Mouse (Mus musculus) C2C12 (cell line): ENCODE results near the gene Cd160. TPM values are rescaled to one million over a fixed set of nuclear protein-coding genes. Genes with fewer than 3 reads are reported as not detected.
A peak's percentile ranks its signal among the peaks of the same experiment; 100 is the strongest.

ENCODE experiments used
- H3K27me3 ChIP-seq: one replicate; pipeline ENCODE4 v1.6.1; 2011; ENCODE audit not compliant: control insufficient read depth, insufficient read depth, insufficient read length
- H3K36me3 ChIP-seq: one replicate; pipeline ENCODE4 v1.6.1; 2011; ENCODE audit not compliant: control insufficient read depth, insufficient read depth
- H3K4me3 ChIP-seq: one replicate; pipeline ENCODE4 v1.5.1; 2011; ENCODE audit warnings: mild to moderate bottlenecking, control low read depth; ENCODE audit not compliant: poor library complexity, insufficient read depth, severe bottlenecking
- H3K79me2 ChIP-seq: one replicate; pipeline ENCODE4 v1.6.1; 2011; ENCODE audit not compliant: control insufficient read depth, insufficient read depth
- H3K79me3 ChIP-seq: one replicate; pipeline ENCODE4 v1.6.1; 2011; ENCODE audit warnings: low read depth, control low read depth
- H3ac ChIP-seq: one replicate; pipeline ENCODE3; 2011; ENCODE audit warnings: low read depth; ENCODE audit not compliant: control insufficient read depth, insufficient read length
- CEBPB ChIP-seq: IDR thresholded peaks from one replicate; pipeline ENCODE4 v1.6.1; 2011; ENCODE audit warnings: low read depth, mild to moderate bottlenecking, control low read depth, moderate library complexity
- CTCF ChIP-seq: IDR thresholded peaks from one replicate; pipeline ENCODE4 v1.5.1; 2011; ENCODE audit not compliant: control insufficient read depth, insufficient read depth, insufficient read length
- FOSL1 ChIP-seq: IDR thresholded peaks from one replicate; pipeline ENCODE4 v1.8.0; 2011; ENCODE audit warnings: mild to moderate bottlenecking, low read length; ENCODE audit not compliant: poor library complexity, insufficient read depth, severe bottlenecking
- MAX ChIP-seq: IDR thresholded peaks from one replicate; pipeline ENCODE4 v1.6.1; 2011; ENCODE audit warnings: mild to moderate bottlenecking, control low read depth
- MYOD1 ChIP-seq: IDR thresholded peaks from one replicate; pipeline ENCODE4 v1.6.1; 2011; ENCODE audit warnings: low read depth; ENCODE audit not compliant: control insufficient read depth, insufficient read length
- MYOG ChIP-seq: IDR thresholded peaks from one replicate; pipeline ENCODE4 v1.6.1; 2011; ENCODE audit not compliant: control insufficient read depth, insufficient read length; ENCODE audit errors: extremely low read depth
- USF1 ChIP-seq: IDR thresholded peaks from one replicate; pipeline ENCODE4 v1.6.1; 2011; ENCODE audit warnings: low read depth, mild to moderate bottlenecking, control low read depth, moderate library complexity
- polyA plus RNA-seq: library from polyadenylated mRNA; unstranded; fragments of >200 nt; fragmentation: generic; extraction: Trizol; gene quantifications from one replicate; pipeline ENCODE4 v1.2.1, GENCODE M21; 2012; ENCODE audit warnings: missing spikeins

Cd160 gene
- polyA plus RNA-seq, 1 experiment: 0.04 TPM

DNA sequence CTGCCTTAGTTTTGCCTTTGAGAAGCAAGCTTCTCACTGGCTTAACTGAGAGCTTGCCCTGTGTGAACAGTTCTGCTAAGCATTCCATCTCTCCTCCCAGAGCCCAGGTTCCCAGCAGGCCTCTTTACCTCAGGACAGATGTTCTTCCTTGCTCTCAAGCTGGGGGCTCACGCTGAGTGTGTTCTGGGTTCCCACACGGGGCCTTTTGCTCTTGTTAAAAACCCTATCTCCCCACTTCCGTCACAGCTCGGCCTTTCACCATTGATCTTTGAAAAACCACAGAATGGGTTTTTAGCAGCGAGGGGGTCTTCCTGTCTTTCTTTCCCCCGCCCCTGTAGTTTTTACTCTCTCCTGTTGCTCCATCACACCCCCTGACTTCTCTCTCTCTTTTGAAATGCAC is 14.8 kb downstream of the Cd160 start:
- Histone ChIP-seq H3K79me3 (no peaks in the 10 kb centered on the region), H3K4me3 (no peak overlapping the region), H3K36me3 (no peaks in the 10 kb centered on the region), H3K27me3 (no peaks in the 10 kb centered on the region), H3ac (no peak overlapping the region), H3K79me2 (no peaks in the 10 kb centered on the region)
- TF ChIP-seq CTCF (no peak), MYOG (no peak), MYOD1 (no peak)

GRCm38 (mm10) chr3:96813591-96814244 is 15.4 kb downstream of the Cd160 start:
- Histone ChIP-seq H3ac (no peak overlapping the region), H3K36me3 (no peaks in the 10 kb centered on the region), H3K79me2 (no peaks in the 10 kb centered on the region), H3K79me3 (no peaks in the 10 kb centered on the region), H3K27me3 (no peaks in the 10 kb centered on the region), H3K4me3 (no peak overlapping the region)
- TF ChIP-seq CEBPB (no peak), MYOG (no peak), FOSL1 (no peak), MYOD1 (no peak), CTCF (no peak), USF1 (no peak), MAX (no peak)

- no peak overlapping the region for H3K4me3 ChIP-seq
- TF ChIP-seq USF1 (no peak), MYOD1 (peak; percentile 32)
- no peak overlapping the region for H3ac ChIP-seq
- no peaks in the 10 kb centered on the region for H3K79me3 ChIP-seq
- H3K79me2 ChIP-seq: no peaks in the 10 kb centered on the region
- no peaks in the 10 kb centered on the region for H3K36me3 ChIP-seq
- no peaks in the 10 kb centered on the region for H3K27me3 ChIP-seq
Measured at GRCm38 (mm10) chr3:96813106-96813505, 16.0 kb downstream of the Cd160 start.

DNA sequence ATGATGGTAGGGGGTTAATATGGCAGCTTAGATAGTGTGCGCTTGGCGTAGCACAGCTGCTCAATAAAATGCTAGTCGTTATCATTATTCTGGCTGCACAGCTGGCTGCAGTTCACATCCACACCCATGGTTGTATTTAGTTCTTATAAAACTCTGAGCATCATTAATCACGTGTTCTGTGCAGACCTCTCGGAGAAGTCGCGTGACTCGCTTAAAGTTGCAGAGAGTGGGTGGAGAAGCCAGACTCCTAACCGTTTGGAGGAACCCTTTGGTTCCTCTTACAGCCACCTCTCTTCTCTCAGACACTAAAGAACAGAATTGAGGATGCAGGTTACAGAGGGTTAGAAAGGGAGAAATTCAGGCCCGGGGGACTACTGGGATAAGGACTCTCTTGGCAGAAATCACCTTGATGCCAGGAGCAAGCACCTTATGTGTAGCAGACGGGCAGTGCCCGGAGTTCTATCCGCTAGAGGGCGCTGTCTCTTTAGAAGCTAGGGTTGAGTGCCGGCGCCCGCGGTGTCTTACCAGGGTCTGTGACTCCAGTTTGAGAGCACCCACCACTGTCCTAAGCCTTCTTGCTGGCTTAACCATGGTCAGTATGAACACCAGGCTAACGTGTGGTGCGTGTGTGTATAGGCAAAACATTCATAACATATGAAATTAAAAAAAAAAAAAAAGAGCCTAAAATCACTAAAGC is 16.6 kb downstream of the Cd160 start:
- TF ChIP-seq CEBPB (no peak), CTCF (peak; percentile 58)
- H3K4me3 ChIP-seq: no peak overlapping the region
- H3K36me3 ChIP-seq: no peaks in the 10 kb centered on the region
- H3K79me3 ChIP-seq: no peaks in the 10 kb centered on the region
- H3K79me2 ChIP-seq: no peaks in the 10 kb centered on the region
- no peaks in the 10 kb centered on the region for H3K27me3 ChIP-seq
- H3ac ChIP-seq: no peak overlapping the region

GRCm38 (mm10) chr3:96811232-96811631 is 17.9 kb downstream of the Cd160 start:
- H3K36me3 ChIP-seq: no peaks in the 10 kb centered on the region
- H3K79me3 ChIP-seq: no peaks in the 10 kb centered on the region
- no peak for TF ChIP-seq MYOG
- no peak for TF ChIP-seq FOSL1
- TF ChIP-seq CTCF: no peak
- TF ChIP-seq CEBPB: no peak
- no peak for TF ChIP-seq USF1
- no peak for TF ChIP-seq MYOD1
- no peak for TF ChIP-seq MAX
- no peaks in the 10 kb centered on the region for H3K79me2 ChIP-seq
- H3ac ChIP-seq: no peak overlapping the region
- H3K4me3 ChIP-seq: no peak overlapping the region
- H3K27me3 ChIP-seq: no peaks in the 10 kb centered on the region

GRCm38 (mm10) chr3:96808651-96809050 is 20.5 kb downstream of the Cd160 start:
- TF ChIP-seq MYOD1: no peak
- no peak for TF ChIP-seq MYOG
- TF ChIP-seq CTCF: no peak
- no peak for TF ChIP-seq FOSL1
- TF ChIP-seq CEBPB: no peak
- TF ChIP-seq MAX: no peak
- no peak for TF ChIP-seq USF1
- no peaks in the 10 kb centered on the region for H3K27me3 ChIP-seq
- H3K79me2 ChIP-seq: no peaks in the 10 kb centered on the region
- H3K4me3 ChIP-seq: no peak overlapping the region
- no peak overlapping the region for H3ac ChIP-seq
- H3K79me3 ChIP-seq: no peaks in the 10 kb centered on the region
- no peaks in the 10 kb centered on the region for H3K36me3 ChIP-seq
